Mouse (Mus musculus) heart, adult 2 months (tissue): ENCODE data around the gene Gm6583.
"Not testable (repeated sequence)": the region's sequence is repeated elsewhere in the genome, so short reads cannot be mapped to it uniquely, and the experiment has no call there.

ENCODE experiments used
- CTCF ChIP-seq: fragments of 200-600 bp; IDR thresholded peaks from 2 replicates; pipeline ENCODE4 v1.8.1; 2022; ENCODE audit warnings: antibody characterized with exemption, mild to moderate bottlenecking, moderate library complexity
- EP300 ChIP-seq: fragments of 200-500 bp; IDR thresholded peaks from 2 replicates; pipeline ENCODE4 v1.6.1; 2011; ENCODE audit warnings: low read depth, low read length, control low read depth; ENCODE audit not compliant: insufficient read depth
- POLR2A ChIP-seq: fragments of 200-500 bp; IDR thresholded peaks from 2 replicates; pipeline ENCODE4 v1.6.1; 2011; ENCODE audit warnings: mild to moderate bottlenecking, low read depth, low read length, control low read depth; ENCODE audit not compliant: insufficient read depth

DNA sequence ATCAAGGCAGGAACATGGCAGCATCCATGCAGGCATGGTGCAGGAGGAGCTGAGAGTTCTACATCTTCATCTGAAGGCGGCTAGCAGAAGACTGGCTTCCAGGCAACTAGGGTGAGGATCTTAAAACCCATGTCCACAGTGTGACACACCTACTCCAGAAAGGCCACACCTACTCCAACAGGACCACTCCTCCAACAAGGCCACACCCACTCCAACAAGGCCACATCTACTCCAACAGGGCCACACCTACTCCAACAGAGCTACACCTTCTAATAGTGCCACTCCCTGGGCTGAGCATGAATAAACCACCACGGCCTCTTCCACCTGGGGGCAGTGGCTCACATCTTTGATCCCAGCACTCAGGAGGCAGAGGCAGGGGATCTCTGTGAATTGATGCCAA lies 36.5 kb downstream of the Gm6583 start:
- not testable (repeated sequence) for TF ChIP-seq POLR2A, CTCF, EP300
